Mouse (Mus musculus): ENCODE measurements around the gene Fndc3c1. TPM values are rescaled to one million over a fixed set of nuclear protein-coding genes. Genes with fewer than 3 reads are reported as not detected.

The Fndc3c1 gene
- polyA plus RNA-seq (2012; rRNA removed) = 16.4 and 43.5 TPM in 2 replicates

DNA sequence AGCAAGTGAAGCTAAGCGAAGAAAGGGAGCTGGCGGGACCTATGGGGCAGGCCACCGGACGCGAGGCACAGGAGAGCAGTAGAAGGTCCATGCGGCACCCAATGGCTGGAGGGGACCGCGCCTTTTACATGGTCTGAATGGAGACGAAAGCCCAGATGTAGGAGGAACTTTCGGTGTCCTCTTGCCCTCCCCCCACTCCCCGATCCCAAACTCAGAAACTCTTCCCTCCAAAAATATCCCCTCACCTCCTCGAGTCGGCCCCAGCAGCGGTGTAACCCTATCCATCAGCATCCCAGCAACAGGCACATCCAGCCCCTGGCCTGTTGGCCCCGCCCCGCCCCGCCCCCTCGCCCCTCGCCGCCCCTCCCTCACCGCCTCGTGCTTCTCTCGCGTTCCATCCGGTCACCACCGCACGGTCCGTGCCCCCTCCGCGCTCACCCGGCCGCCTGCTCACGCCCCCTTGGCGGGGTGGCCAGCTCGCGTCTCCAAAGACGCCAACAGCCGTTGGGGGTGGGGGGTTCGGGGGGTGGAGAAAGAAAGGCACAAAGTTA lies at the start of gene Fndc3c1:
Fndc3c1 (minus strand) TSS at position 301 of the 551 bp plus-strand sequence.

Other genes with a start within 250 kb of the Fndc3c1 start
- gene Fnd3c2, start 230.0 kb downstream of the Fndc3c1 start, polyA plus RNA-seq (2012; rRNA removed) = not detected in 2 replicates
- gene Gm5127, start 97.8 kb upstream of the Fndc3c1 start, polyA plus RNA-seq (2012; rRNA removed) = 0.79 and 2.1 TPM in 2 replicates
- 0.14 and 0.81 TPM in 2 replicates for gene Cysltr1, start 118.3 kb upstream of the Fndc3c1 start, polyA plus RNA-seq (2012; rRNA removed)